Mouse (Mus musculus) lung, postnatal 4 days (tissue): Measurements from ENCODE around the gene Traf1.

Experiments used
- DNase-seq, 2 experiments: peaks; one replicate each; pipeline ENCODE4 v3.0.0; 2021

Traf1 gene

DNA sequence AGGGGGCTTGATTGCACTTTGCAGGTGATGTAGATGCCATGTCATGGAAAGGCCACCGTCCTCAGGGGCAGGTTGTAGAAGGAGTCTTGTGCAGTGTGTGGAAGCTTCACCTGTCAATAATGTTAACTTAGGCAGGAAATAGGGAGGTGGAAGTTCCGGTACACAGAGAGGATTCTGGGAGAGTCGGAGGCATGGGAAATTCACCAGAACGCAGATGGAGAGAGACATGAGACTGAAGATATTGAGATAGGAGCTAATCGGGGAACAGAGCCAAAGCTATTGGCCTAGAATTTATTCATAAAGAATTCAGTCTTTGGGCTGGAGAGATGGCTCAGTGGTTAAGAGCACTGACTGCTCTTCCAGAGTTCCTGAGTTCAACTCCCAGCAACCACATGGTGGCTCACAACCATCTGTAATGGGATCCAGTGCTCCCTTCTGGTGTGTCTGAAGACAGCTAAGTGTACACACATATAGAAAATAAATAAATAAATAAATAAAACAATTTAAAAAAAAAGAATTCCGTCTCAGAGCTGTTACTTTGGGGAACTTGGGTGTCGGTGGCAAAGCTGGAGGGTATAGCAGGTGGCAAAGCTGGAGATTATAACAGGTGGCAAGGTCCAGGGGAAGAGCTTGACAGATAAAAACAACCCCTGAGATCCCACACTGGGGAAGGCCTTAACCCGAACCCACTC is 4.8 kb upstream of the Traf1 start:
- DNase-seq, result no peak

- no peak for DNase-seq
Observed at GRCm38 (mm10) chr2:34965806-34966205, 4.2 kb upstream of the Traf1 start.

DNA sequence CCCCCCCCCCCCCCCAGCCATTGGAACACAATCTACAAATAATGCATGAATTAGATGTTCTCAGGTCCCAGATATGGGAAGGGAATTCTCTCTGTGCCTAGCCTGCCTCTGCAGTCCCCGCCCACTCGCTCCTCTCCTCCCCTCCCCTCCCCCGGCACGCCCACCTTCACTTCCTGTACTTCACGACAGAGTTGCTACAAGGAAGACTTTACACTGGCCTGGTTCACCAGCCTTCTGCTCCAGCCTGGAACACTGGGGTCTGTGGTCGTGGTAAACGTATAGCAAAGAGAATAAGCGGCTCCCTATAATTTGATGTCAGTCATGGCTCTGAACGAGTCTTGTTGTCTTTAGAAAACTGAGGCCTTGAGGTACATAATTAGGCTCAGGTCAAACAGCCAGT is 3.7 kb upstream of the Traf1 start:
- DNase-seq, result peak; percentile 67 to 74

DNA sequence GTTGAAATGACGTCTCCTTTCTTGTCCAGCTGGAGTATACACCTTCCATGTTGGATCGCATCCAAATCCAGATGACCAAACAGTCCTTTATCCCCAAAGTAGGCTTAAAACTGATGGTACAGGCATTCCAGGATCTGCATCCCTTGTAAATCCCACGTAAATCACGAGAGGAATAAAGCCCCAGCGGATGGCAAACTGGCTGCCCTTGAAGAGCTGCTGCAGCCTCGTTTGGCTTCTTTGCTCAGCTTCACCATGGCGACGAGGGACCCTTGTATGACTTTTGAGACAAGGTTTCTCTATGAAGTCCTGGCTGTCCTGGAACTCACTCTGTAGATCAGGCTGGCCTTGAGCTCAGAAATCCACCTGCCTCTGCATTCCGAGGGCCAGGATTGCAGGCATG is 3.1 kb upstream of the Traf1 start:
- DNase-seq, result no peak

GRCm38 (mm10) chr2:34964230-34964629 is 2.7 kb upstream of the Traf1 start:
- no peak for DNase-seq

DNA sequence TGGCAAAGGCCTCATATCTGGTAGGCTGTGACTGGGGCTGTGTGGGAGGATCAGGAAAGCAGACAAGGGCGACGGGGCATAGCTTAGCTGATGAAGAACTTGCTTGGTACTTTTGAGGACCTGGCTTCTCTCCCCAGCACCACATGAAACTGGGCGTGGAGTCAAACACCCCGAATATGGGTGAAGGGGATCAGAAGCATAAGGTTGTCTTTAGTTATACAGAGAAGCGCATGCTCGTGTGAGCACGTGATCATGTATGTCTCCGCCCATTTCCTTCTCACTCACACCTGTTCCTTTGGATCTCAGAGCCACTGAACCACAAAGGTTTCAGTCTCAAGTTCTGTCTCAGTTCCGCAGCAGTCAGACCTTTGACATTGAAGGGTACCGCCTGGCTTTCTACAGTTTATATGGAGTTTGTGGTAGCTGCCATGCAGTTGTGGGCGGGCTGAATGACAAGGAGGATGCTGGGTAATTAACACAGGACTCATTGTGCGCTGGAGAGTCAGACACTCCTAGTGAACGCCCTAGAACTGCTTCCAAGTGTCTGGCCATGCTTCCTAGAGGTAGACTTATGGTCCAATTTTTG is 1.9 kb upstream of the Traf1 start:
- DNase-seq, result peak in 1 of 2 experiments; percentile 32

GRCm38 (mm10) chr2:34962893-34963292 is 1.3 kb upstream of the Traf1 start:
- no peak for DNase-seq

GRCm38 (mm10) chr2:34962211-34962610 is 639 bp upstream of the Traf1 start:
- DNase-seq, result no peak

GRCm38 (mm10) chr2:34960966-34961365 is 606 bp downstream of the Traf1 start:
- DNase-seq, result no peak

- DNase-seq, result no peak
Observed at GRCm38 (mm10) chr2:34960466-34960865, 1.1 kb downstream of the Traf1 start.

DNA sequence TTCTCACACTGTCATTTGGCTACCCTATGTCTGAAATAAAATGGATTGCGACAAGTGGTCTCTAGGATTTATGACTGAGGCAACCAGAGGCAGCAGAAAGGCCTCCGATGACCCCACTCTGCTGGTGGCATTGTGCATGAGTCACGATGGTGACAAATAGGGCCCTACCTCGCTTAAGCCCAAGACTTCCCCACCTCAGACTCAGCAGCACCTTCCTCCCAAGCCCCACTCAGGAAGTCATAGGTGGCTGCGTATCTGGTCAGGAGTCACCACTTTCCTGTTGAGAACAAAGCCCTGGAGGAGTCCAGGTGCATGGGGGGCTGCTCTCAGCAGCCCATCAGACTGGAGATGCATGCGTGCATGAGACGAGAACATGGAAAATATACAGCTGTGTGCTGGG is 3.0 kb downstream of the Traf1 start:
- DNase-seq, result no peak

DNA sequence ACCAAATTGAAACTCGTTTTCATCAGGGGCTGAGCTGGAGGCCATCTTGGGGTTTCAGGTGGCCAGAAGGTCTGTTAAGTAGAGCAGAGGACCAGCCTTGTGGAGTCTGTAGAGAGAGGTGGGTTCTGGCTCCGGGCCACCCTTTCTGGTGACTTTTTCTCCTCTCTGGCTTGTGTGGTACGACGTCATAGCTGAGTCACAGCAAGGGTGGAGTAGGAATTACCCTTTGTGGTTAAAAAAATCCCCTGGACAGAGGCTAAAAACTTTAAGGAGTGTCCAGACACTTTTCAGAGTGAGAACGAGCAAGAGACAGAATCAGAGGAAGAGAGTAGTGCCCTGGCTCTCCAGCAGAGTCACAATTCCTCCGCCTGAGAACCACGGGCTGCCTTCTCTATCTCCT is 3.5 kb downstream of the Traf1 start:
- no peak for DNase-seq

DNA sequence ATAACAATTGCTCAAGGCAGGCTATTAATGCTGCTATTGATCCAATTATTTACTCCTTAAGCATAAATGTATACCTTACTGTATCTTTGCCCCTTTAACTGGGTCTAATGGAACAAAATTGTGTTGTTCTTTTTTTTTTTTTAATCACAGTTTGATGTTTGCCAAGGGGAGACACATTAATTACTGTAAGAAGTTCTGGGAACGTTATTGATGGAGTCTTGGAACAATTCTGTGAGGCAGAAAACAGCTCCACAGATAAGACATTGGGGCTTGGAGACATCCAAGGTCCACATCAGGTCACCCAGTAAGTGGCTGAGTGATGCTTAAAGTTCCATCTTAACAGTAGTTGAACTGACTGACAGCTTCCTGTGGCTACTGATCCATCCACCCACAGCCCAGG is 4.2 kb downstream of the Traf1 start:
- no peak for DNase-seq

DNA sequence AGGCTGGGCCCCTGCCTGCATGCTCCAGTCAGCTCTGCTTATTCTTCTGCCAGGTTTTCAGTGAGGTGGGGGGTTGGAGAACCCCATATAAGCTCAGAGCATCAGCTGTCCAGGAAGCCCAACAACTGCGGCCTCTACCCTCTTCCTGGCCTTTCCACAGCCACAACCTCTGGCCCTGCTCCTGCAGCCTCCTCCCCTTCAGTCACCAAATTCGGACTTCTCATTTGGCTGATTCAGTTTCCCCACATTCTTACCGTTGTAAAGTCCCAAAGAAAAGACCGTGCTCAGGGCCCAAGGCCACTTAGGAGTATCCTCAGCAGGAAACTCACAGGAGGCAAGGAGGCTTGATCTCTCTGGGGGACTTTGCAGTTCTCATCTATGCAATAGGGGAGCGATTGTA is 4.6 kb downstream of the Traf1 start:
- no peak for DNase-seq

GRCm38 (mm10) chr2:34954344-34954743 is 7.2 kb downstream of the Traf1 start:
- DNase-seq, result no peak

DNA sequence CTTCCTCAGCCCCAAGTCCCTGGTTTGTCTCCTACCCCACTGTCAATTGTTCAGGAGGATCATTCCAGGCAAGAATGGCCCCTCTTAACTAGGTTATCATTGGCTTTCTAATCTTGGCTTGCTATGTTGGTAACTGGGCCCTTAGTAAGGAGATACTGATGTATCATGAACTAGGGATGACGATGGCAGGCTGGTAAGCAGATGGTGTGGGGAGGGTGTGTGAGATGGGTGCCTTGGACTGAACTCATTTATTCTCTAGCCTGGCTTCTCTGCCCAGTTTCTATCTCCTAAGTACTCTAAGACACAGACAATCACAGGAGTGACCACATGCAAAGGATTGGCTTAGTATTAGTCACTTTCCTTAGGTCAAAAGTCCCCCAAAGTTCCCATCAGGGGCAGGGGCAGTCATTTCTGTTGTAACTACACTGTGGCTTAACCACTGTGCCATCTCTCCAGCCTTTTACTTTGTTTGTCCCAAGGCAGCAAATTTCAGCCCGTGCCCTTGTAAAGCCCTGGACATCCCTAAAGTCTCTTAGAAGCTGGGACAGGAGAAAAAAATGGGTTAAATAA is 7.9 kb downstream of the Traf1 start:
- no peak for DNase-seq

DNA sequence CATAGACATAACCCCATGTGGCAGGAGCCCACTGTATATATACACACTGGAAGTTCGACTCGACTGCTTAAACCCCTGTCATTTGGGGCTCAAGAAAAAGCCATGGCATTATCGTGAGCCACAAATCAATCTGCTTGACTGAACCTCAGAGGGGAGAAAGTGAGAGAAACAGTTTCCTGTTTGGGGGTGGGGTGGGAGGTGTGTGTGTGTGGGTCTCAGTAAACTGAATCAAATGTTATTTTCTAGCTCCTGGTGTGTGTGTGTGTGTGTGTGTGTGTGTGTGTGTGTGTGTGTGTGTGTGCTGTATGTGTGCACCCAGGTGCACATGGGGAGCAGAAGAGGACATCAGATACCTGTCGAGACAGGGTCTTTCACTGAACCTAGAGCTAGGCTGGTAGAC is 8.6 kb downstream of the Traf1 start:
- DNase-seq, result no peak

DNA sequence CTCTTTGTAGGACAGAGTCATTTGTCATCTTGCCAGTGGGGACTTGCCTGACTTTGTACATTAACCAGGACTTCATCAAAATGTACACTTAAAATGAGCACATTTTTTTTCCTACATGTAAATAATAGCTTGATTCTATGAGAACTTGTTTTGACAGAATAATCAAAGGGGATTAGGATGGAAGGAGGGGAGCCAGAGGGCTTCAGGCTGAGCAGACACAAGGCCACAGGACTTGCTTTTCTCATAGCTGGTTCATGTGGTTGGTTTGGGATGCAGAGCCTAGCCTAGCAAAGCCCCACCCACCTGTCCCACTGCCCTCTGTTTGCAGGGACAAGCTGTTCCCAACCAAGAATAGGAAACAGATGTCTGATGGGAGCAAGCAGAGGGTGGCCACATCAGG is 10.1 kb downstream of the Traf1 start:
- no peak for DNase-seq

GRCm38 (mm10) chr2:34948622-34949021 is 12.9 kb downstream of the Traf1 start:
- no peak for DNase-seq

GRCm38 (mm10) chr2:34946046-34946445 is 15.5 kb downstream of the Traf1 start:
- no peak for DNase-seq

GRCm38 (mm10) chr2:34945580-34945979 is 16.0 kb downstream of the Traf1 start:
- no peak for DNase-seq

- peak; percentile 85 for DNase-seq
Observed at GRCm38 (mm10) chr2:34944761-34945160, 16.8 kb downstream of the Traf1 start.

DNA sequence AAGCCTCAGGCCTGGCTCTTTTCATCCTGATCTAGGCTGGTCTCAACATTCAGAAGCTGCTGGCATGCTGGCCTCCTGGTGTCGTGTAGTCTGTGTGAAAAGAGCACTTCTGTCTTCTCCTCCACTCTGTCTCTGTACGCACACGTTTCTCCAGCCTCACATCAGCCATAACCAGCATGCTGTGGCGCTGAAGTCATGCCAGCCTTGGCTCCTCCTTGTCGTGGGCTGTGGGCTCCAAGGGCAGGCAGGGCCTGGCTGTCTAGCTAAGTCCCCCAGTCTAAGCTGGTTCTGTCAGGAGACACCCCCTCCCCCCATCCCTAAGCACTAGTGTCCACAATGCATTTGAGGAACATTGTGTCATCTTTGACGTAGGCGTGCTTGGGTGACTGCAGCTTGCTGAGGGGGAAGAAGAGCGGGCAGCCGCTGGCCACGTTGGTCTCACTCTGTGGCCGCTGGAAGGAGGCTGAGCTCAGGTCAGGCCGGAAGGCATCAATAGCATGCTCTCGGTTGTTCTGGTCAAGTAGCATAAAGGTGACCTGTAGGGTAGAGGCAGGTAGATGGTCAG is 17.9 kb downstream of the Traf1 start:
- no peak for DNase-seq

DNA sequence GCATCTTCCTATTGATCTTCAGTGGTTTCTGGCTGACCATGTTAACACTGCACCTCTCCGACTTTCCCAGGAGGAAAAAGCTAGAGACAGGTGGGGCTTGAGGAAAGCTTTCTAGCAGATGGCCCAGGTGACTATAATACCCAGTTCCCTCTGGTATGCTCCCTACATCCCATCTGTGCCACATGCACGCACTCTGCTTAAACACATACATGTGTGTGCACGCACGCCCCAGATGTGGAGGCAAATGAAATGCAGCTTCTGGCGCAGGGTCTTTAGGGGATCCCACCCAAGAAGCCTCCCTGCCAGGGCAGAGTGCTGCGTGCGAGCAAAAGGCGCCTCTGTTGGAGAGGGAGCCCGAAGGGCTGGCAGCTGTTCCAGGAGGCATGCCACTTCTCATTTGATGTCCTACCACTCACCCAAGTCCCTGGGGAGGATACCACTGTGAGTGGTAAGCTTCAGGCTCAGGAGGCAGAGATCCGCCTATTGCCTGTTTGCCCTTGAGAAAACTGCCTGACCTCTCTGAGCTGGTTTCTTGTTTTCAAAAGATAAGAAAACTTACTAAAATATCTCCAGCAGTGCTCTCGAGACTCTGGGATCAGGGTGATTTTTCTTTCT is 20.4 kb downstream of the Traf1 start:
- no peak for DNase-seq
